Mouse (Mus musculus) bone marrow macrophage, adult 2 months (primary cell): ENCODE data around the gene Gpr37l1.

ENCODE experiments used
- CTCF ChIP-seq: IDR thresholded peaks from 2 replicates; pipeline ENCODE4 v1.5.1; 2012; ENCODE audit warnings: low read depth, mild to moderate bottlenecking, low read length, moderate library complexity
- POLR2A ChIP-seq: IDR thresholded peaks from 2 replicates; pipeline ENCODE4 v1.6.1; 2012; ENCODE audit warnings: mild to moderate bottlenecking, low read depth, low read length, borderline replicate concordance

DNA sequence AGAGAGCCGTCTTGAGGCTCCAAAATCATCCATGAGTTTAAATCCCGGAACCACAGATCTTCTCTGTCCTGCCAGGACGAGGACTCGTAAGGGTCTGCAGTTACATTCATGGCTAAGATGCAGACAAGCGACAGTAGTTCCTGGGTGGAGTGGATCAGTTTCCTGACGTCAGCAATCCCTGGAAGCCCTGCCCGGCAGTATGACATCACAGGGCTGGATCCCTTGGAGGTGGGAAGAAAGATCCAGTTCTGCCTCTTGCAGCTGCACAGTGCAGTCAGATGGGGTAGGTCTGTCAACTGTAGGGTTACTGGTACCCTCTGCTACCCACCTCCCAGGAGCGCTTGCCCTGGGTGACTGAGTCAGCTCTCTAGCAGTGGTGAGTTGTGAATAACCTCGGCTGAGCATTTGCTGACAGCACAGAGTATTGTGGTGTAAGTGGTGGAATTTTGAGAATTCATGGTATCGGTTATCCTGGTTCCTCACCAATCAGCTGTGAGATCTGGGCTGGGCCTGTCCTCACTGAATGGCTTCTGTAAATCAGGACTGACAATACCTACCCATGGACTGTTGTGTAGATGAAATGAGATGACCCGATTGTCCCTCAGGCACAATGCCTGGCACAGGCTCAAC, 16.6 kb upstream of the Gpr37l1 start:
- TF ChIP-seq CTCF (no peak), POLR2A (no peak)
